Mouse (Mus musculus): ENCODE results near the gene Rnf128.

Rnf128 gene

DNA sequence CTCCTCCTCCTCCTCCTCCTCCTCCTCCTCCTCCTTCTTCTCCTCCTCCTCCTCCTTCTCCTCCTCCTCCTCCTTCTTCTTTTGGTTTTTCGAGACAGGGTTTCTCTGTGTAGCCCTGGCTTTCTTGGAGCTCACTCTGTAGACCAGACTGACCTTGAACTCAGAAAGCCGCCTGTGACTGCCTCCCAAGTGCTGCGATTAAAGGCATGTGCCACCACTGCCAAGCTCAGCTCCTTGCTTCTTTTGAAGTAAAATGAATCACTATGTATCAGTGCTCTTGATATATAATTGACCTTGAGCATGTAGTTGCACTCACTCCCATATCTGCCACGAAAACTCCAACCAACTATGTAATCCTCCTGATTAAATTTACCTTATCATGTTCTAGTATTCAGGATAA, 59.0 kb downstream of the Rnf128 start:
- DNase-seq (ENCODE audit: low read depth, low spot score): no peak

DNA sequence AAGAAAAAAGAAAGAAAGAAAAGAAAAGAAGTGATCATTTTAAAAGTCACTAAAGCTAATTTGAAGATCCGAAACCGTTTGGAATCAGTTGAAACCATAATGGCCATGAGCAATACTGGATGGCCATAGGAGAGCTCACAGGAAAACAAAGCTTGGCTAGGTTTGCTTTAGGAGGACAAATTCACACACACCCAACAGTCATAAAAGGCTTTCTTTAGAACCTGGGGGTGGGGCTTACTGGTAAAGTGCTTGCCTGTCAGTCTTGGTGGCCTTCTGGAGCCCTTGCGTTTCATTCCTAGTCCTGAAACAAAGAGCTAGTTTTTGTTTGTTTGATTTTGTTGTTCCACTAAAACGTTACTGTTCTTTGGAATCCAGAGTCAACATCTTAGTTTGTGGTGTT, 71.6 kb downstream of the Rnf128 start:
- no peak for DNase-seq (ENCODE audit: low read depth, low spot score)

DNA sequence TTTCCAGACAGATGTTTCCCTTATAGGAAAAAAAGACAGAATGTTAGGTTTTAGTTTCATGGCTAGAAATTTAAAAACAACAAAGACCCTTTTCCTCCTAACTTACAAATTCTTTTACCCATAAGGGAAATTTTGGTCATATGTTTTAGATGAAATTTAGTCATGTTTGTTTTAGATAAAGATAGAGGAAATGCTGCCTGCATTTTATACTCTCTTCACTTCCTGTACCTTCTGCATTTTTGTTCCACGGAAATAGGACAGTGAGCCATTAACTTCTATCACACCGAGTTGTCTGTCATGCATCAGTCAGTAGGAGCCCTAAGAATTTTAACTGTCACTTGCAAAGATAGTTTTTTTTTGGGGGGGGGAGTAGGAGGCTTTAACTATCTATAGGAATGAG, 76.6 kb downstream of the Rnf128 start:
- DNase-seq (ENCODE audit: low read depth, low spot score): no peak

DNA sequence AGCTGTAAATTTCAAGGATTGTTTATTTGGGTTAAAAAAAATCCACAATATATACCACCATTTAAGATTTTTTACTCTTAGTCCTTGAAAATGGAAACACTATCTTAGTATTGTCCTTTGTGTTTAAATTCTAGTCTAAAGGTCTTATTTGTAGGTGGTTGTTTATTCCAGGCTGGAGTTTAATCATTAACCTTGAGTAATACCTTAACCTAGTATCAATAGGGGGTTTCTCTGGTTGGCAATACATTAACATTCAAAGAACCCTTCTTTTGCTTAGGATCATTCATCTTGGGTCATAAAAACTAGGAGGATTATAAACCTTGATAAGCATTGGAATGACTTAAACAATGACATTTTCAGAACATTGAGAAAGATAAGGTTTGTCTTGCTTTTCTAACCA, 77.3 kb downstream of the Rnf128 start:
- DNase-seq (ENCODE audit: low read depth, low spot score): no peak

DNA sequence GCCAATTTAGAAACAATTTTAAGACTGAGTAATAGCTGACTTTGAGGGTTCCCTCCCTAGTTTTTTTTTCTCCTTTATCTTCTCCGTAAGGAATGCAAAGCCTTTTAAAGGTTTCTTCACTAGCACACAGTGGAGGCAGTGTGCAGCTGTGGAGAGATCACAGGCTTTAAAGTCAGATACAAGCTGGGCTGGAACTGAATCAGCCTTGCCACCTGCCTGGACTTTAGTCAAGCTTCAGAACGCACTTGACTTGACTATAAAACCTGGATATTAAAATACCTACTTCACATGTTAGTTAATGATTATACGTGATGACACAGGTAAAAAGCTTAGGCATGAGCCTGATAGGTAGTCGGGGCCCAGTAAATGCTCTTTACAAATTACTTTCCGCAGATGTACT, 89.1 kb downstream of the Rnf128 start:
- no peak for DNase-seq (ENCODE audit: low read depth, low spot score)

DNA sequence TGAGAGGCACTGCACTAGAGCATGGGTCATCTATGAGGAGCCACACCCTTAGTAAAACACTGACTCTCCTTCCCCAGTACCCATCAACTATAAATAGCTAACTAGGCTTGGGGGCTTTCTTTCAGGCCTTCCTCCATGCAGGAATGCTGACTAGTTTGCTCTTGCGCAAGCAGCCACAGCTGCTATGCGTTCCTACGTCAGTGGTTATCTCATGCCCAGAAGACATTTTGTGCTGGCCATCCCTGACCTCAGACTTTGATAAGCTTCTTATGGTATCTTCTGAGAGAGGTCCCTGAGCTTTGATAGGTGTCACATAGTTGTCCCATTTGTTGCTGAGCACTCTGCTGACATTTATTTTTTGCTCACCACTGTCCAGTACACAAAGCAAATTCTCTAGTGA, 90.2 kb downstream of the Rnf128 start:
- no peak for DNase-seq (ENCODE audit: low read depth, low spot score)

DNA sequence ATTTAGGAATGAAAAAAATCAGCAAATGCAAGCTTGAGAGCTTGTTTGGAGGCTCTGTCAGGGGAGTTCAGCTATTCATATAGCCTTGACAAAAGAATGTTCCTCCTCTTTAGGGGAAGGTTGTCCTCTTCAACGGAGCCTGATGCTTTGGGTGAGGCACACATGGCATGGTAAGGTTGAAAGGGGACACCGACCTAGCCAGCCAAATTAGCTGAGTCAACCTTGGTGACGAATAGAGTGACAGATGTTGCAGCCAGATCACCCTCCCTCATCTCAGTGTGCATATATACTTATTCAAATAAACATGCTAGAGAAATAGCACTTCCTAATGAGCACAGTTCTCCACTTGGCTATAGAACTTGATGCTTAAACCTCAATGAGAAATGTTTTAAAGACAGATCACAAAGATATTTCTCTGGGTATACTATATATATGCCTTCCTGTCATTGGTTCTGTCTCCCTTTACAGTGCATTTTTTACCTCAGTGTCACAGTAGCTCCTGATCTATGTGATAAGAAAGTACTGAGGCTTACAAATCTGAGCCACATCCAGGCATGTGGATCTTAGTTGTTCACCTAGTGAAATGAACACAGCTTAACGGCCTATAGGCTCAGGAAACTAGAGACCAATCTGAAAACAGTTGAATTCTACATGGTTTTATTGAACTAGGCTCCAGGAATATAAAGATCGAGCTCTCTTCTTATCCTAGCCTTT, 91.4 kb downstream of the Rnf128 start:
- no peak for DNase-seq (ENCODE audit: low read depth, low spot score)

DNA sequence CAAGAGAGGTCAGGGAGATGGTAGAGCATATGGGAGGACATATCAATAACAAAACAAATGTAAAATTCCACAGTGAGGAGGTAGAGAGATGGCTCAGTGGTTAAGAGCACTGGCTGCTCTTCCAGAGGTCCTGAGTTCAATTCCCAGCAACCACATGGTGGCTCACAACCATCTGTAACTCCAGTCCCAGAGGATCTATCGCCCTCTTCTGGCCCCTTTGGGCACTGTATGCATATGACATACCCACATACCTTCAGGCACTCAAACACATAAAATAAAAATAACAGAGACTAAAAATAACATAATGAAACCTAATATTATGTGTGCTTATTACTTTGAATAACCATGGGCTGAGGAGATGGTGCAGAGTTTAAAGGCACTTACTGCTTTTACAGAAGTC, 99.0 kb downstream of the Rnf128 start:
- DNase-seq (ENCODE audit: low read depth, low spot score): no peak

DNA sequence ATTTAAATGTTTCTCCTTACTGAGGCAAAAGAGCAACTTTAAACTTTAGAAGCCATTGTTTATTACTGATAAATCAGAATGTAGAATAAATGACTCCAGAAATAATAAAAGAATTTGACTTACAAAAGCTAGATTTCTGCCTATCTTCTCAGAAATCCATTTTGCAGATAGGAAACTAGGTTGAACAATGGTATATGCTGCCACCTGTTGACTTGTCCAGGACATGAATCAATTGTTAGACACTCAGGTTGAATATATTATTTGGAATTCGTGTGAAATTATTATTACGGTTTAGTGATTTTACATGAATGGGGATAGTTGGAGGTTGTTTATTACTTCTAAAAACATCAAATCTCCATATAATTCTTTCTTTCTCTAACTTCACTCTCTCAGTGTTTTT, 102.7 kb downstream of the Rnf128 start:
- peak; percentile 21 for DNase-seq (ENCODE audit: low read depth, low spot score)

DNA sequence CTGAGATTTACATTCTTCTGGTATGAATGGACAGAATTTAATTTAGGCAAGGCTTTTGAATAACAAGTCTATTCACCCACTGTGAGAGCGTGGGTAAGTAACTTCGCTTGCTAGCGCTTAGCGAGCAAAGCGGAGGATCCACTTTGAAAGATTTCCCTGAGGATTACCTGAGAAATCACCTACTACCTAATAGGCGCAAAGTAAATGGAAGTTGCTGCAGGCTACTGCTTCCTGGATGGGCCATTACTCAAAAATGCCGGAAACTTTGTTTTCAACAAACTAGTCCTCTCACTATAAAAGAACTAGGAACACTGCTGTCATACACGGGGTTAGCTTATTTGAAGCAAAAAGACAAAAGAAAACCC, 121.3 kb downstream of the Rnf128 start:
- no peak for DNase-seq (ENCODE audit: low read depth, low spot score)

DNA sequence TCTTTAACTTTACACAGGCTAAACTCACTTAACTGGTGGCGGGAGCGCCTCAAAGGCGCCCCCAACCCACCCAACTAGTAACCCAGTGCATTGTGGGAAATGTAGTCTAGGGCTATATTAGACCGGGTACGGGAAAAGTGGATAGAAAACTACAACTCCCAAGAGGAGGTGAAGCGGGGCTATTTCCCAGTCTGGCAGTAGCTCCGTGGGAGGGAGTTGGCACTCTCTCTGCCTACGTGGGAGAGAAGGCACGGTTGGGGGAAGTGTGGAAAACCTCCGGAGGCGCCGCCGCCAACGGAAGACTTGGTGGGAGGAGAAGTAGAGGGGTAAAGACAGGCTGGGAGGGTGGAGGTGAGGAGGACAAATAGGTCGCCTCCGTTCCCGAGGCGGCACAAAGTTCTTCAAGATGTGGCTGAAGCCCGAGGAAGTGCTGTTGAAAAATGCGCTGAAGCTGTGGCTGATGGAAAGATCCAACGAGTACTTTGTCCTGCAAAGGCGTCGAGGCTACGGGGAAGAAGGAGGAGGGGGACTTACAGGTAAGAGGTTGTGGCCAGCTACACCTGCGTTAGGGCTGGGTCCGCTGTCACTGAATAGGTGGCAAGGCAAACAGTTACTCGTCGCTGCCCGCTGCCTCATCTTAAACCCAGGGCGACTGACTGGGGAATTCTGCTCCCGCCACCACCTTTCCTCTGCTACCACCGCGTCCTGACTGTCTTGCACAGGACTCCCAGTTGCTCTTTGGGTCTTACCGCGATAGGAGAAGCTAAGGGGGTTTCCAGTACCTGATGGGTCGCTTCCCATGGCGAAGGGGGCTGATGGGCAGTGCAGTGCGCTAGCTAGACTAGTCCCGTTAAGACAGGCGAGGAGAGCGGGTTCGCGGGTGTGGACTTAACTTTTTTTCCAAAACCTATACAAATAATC, 121.9 kb downstream of the Rnf128 start, which contains the start of gene Tbc1d8b:
Tbc1d8b (plus strand) TSS at position 222 of the 921 bp plus-strand sequence.
- DNase-seq (ENCODE audit: low read depth, low spot score): peak; percentile 83

DNA sequence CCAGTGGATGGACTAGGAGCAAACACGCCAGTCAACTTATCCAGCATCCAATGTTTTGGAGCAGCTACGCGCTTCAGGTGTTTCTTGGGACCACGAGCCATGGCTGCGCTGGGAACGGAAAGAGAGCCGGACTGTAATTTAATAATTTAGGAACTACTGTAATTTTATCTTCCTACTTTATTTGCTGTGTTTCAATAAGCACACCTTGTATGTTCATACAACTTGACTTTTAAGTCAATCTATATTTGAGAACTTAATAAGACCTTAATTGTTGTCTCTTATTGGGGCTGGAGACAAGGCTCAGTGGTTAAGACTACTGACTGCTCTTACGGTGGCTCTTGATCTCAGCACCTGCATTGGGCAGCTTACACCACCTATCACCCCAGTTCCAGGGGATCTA, 151.3 kb downstream of the Rnf128 start, which contains the start of gene Gm15013:
Gm15013 (minus strand) TSS at position 101 of the 400 bp plus-strand sequence.
- no peak for DNase-seq (ENCODE audit: low read depth, low spot score)

DNA sequence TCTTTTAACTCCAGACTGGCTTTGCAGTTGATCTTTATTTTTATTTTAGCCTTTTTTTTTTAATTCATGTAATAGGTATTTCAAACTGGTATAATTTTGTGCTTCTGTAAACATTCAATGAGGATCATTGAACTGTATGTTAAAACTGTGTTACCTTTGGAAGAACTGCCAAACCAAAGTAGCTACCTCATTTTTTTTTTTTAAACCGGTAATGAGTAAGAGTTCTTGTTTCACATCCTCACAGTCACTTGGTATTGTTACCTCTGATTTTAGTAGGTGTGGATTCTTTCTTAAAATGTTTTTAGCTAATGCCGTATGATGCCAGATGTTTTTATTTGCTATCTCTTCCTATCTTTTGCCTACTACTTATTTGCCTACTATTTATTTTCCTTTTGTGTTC, 159.2 kb downstream of the Rnf128 start:
- DNase-seq (ENCODE audit: low read depth, low spot score): peak; percentile 19

All from A20 (cell line).